Mouse (Mus musculus): ENCODE measurements around the gene Tfap4. TPM values are rescaled to one million over a fixed set of nuclear protein-coding genes. Genes with fewer than 3 reads are reported as not detected.
"Not testable (repeated sequence)": the region's sequence is repeated elsewhere in the genome, so short reads cannot be mapped to it uniquely, and the experiment has no call there.

Gene Tfap4
- total RNA-seq, 2 experiments from 2014 or later, result 31.4 to 69.9 TPM

DNA sequence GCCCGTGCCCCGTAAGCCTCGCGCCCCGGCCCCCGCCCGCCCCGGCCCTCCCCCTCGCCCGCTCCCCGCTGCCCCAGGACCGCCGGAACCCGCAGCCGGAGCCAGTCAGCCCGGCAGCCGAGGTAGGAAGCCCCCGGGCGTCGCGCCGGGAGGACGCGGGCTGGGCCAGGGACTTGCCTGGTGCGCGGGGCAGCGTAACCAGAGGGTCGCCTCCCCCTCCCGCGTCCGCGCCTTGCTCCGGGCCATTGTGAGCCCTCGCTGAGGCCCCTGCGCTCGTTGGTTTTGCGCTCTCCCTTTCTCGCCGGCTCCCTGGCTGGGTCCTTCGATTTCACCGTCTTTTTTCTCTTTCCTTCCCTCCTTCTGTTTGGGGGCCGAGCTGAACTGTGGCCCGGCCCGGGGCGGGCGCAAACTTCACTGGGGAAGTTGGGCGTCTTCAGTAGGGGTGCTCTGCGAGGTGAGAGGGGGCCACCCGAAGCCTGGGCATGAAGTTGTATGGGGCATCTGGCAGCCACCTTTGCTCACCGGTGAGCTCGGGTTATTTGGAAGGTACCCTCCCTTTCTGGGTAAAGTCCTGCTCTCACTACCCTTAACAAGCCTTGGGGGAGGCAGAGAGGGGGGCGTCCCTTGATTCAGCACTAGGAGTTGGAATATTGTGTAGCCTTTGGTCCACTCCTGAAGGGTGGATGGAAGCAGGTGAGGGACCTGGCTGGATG is 35.3 kb upstream of the Tfap4 start:
- 0 out of 2 replicates have a peak, but pooled peaks have one; percentile 6 for ATAC-seq (replicated peaks; ENCODE audit: low FRiP score, low TSS enrichment, poor library complexity, severe bottlenecking)

DNA sequence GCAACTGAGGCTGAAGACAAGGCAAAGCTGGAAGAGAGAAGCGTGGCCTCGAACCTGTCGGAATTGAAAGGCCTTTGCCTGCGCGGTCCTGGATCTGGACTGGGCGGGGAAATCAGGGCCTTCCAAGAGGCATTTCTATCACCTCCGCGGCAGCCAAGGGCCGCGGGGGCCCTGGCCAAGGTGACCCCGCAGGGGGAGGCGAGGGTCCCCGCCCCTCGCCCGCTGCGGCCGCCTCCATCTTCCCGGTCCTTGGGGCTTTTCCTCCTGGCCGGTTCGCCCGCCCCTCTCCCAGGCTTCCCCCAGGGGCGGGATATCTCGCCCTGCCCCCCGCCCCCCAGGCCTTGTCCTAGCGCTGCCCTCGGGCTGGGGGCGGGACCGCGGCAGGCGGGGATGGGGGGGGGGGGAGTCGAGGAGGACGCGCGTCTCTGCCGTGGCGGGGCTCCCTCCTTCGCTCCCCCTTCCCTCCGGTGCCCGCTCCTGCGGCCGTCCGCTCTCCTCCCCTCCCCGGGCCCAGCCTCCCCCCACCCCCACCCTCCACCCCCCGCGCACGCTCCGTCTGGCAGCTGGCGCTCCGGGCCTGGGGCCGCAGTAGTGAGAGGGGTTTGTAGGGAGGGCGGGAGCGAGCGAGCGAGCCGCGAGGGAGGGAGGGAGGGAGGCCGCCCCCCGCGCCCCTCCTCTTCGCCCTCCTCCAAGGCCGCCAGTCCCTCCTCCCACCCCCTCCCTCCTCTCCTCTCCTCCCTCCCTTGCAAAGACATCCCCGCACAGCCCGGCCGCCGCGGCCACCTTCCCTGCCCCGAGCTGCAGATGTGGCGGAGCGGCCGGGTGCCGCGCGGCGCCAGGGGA is 34.5 kb upstream of the Tfap4 start, which contains the start of gene Glis2:
Gene Glis2, plus strand, starts transcription at position 743 of the 843 bp plus-strand sequence.
- ATAC-seq (replicated peaks; ENCODE audit: low FRiP score, low TSS enrichment, poor library complexity, severe bottlenecking), result no peak

DNA sequence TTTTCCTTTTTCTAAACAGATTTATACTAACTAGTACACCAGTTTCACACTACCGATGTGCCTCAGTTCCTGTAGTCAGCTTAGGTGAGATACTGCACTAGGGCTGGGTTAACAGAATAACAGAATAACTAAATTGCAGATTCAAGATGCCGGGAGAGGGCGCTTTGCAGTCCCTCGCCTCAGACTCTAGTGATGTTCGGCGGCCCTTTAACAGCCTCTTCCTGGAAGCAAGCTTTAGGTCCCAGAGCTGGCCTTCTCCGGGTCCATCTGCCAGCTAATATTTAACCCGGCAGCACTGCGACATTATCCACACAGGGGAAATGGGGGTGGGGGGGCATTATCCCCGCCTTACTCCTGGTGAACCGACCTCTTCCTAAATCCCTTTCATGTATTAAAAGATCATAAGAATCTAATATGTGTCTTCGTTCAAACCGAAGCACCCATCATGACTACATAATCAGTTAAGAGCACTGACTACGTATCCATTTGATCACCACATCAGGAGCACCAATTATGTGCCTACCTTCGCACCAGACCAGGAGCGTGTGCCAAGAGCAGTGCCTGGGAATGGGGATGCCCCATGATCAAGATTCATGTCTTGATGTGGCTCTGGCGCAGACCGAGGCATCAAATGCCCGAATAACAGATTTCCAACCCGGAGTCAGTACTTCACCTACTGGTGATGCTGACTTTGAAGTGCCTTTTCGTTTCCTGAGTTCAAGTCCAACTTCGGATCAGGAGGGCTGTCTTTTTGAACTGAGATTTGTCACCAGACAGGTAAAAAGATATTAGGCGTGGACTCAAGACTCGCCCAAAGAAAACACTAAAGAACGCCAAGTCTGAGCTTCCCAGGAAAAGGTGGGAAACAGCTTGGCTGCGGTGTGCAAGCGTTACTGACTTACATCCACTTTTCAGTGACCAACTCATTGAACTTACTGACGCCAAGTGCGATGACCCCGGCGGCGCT is 33.5 kb upstream of the Tfap4 start:
- ATAC-seq (replicated peaks; ENCODE audit: low FRiP score, low TSS enrichment, poor library complexity, severe bottlenecking), result 0 out of 2 replicates have a peak, but pooled peaks have one; percentile 39

DNA sequence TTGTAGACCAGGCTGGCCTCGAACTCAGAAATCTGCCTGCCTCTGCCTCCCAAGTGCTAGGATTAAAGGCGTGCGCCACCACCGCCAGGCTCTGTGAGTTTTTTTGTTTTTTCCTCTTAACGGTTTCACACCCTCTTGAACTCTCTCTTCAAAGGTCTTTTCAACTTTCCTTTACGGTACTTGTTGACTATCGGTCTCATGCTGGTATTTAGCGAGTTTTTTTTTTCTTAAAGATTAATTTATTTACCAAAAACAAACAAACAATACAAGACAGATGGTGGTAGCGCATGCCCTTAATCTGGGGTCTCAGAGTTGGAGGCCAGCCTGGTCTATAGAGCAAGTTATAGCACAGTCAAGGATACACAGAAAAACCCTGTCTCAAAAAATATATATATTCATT is 30.6 kb upstream of the Tfap4 start:
- no peak for ATAC-seq (replicated peaks; ENCODE audit: low FRiP score, low TSS enrichment, poor library complexity, severe bottlenecking)

DNA sequence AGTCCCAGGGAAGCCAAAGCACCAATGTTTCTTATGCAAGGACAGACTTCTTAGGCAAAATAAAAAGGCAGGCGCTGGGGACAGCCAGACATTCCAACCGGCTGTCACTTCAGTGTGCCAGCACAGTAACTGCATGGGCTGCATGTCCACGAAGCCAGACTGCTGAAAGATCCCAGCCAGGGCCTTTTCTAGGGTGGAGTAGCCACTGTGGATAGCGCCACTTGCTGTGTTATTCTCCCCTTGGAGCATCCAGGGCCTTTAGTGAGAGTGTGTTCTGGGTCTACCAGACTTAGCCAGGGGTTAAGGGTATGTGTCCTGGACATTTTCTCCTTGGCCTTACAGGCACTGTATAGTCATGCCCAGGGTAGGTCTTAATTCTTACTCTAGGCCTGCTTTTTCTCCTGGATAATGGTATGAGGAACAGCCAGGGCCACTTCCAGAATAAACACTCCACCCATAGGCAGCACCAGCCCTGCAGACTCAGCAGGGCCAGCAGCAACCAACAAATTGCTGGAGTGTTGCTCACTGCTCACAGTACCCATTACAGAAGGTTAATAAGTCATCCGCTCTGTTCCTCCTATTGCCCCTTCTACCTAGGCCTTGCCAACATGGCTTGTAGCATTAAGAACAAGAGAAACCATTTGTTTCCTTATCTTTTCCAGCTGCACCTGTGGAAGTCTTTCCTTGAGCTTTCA is 28.0 kb upstream of the Tfap4 start:
- ATAC-seq (replicated peaks; ENCODE audit: low FRiP score, low TSS enrichment, poor library complexity, severe bottlenecking), result no peak

DNA sequence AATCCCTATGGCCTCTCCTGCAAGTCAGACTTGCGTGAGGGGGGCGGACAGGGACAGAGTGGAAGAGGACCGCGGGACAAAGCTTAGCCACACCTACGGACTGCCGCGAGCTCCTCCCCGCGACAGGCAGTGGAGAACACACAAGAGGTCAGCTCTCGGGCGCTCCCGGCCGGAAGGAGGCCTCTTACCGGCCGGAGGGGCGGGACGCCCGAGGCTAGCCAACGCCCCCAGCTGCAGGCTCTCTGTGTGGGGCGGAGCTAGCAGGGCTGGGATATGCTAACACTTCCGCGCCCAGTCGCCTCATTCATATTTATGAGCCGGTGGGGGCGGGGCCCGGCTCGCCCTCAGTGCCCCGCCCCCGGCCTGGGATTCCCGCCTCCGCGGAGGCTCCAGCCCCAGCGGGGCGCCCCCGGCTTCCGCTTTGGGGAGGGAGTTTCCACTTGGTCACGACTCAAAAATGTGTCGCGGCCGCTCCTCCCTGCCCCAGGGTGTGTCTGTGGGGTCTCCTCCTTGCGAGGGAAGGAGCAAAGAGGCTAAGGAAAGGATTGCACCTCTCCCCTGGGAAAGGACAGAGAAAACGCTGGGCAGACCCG is 27.0 kb upstream of the Tfap4 start:
- ATAC-seq (replicated peaks; ENCODE audit: low FRiP score, low TSS enrichment, poor library complexity, severe bottlenecking), result peak; percentile 99

DNA sequence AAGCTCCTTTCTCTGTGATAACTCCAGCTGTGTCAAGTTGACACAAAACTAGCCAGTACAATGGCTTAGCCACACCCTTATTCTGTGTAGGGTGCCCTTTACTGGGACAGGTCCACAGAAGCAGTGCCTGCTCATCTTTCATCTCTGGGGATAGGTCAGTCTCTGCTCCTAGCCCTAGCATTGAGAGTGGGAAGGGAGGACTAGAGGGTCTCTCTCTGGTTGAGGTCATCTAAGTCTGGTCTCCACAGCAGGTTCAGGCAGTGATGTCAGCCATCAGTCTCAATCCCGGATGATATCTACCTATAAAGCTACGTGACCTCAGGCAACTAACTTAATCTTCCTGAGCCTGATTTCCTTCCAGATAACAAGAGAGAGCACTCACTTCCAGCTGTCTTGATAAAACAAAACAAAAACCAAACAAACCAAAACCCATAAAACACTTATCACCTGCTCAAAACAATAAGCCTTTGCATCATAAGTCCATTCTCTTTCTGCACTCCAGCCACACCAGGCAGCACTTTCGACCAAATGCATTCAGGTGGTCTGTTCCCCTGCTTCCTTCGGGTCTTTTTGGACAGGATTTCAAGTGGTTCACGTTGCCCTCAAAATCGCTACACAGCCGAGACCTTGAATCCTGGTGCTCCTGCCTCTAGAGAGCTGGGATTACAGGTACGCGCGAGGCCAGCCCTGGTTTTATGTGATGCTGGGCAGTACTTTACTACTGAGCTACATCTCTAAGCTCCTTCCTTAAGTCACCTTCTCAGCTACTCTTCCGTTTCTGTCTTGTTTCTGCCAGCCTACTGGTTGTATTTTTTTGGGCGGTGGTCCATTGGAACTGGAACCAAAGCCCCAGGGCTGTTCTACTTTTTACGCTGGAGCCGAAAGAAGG is 26.2 kb upstream of the Tfap4 start:
- ATAC-seq (replicated peaks; ENCODE audit: low FRiP score, low TSS enrichment, poor library complexity, severe bottlenecking), result peak; percentile 21; the same call in 1 of the 2 replicates

DNA sequence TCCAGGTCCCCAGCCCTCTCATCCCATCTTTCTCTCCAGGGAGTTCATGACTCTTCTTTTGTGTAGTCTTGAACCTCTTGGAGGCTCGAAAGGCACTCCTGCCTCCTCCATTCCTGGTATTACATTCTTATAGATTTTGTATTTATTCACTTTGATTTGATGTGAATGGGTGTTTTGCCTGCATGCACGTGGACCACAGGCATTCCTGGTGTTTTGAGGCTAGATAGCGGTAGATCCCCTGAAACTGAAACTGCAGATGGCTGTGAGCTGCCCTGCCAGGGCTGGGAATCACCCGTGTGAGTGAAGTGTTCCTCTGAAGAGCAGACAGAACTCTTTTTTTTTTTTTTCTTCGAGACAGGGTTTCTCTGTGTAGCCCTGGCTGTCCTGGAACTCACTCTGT is 24.8 kb upstream of the Tfap4 start:
- ATAC-seq (replicated peaks; ENCODE audit: low FRiP score, low TSS enrichment, poor library complexity, severe bottlenecking), result no peak

DNA sequence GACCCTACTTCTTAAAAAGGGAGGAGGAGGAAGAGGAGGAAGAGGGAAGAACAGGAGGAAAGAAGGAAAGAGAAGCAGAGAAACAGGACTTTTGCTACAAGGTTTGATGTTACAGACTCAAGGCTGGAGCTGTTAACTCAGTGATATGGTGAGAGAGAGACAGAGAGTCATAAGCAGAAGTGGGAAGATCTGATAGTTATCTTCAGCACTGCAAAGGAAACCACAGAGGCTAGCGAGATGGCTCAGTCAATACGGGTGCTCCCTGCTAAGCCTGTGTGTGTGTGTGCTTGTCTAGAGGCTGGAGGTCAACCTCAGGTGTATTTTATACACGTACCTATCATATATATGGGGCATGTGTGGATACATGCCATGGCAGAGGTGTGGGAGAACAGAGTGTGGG is 24.2 kb upstream of the Tfap4 start:
- peak; percentile 35; the same call in 1 of the 2 replicates for ATAC-seq (replicated peaks; ENCODE audit: low FRiP score, low TSS enrichment, poor library complexity, severe bottlenecking)

DNA sequence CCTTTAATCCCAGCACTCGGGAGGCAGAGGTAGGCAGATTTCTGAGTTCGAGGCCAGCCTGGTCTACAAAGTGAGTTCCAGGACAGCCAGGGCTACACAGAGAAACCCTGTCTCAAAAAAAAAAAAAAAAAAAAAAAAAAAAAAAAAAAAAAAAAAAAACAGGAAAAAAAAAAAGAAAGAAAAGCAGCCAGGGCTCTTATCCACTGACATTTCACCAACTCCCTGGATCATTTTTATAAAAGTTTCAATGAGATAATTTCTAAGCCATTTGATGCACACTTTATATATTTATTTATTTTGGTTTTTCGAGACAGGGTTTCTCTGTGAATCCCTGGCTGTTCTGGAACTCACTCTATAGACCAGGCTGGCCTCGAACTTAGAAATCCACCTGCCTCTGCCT is 21.5 kb upstream of the Tfap4 start:
- not testable (repeated sequence) for ATAC-seq (replicated peaks; ENCODE audit: low FRiP score, low TSS enrichment, poor library complexity, severe bottlenecking)

DNA sequence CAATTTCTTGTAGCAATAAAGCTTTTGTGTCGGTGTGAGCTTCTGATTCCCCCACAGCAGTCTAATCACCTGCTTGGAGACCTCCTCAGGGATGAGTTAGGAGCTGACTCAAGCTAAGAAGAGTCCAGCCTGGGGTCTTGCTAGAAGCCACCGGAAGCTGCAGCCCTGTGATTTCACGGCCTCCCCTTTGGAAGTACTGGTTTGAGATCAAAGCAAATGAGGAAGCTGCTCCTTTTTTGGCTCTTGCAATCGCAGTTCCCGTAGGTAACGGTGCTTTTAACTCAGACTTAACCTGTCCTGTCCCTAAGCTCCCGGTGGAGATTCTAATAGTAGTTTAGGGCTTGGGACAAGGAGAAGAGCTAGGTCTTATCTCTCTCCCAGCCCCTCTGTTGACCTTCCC is 19.0 kb upstream of the Tfap4 start:
- ATAC-seq (replicated peaks; ENCODE audit: low FRiP score, low TSS enrichment, poor library complexity, severe bottlenecking), result no peak

DNA sequence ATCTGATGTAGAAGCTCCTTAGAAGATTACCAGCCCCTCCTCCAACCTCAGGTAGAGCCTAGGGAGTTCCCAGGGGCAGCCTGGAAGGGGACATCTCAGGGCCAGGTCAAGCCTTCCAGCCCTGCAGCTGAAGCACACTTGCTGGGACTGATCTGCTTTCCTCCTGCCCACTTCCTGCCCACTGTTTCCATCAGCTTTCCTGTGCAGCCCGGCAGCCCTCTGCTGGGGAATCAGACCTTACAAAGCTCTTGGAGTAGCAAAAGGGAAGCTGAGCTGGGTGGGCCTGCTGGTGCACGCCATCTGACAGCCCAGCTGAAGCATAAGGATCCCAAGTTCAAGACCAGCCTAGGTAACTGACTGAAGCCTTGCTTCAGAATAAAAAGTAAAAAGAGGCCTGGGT is 17.2 kb upstream of the Tfap4 start:
- no peak for ATAC-seq (replicated peaks; ENCODE audit: low FRiP score, low TSS enrichment, poor library complexity, severe bottlenecking)

DNA sequence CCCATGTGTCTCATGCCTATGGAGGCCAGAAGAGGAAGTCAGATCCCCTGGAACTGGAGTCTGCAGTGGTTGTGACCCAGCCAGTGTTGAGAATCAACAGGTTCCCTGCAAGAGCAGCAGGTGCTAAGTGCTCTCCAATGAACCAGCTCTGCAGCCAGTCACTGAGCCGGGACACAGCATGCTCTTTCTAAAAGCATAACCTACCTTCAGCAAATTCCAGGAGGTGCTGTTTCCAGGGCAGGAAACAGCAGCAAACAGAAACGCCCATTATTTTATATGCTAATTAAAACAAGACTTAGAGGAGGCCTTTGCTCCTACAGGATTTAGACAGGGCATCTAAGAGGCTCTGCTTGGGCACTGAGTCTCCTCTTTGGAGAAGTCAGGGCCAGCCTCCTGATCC is 16.4 kb upstream of the Tfap4 start:
- no peak for ATAC-seq (replicated peaks; ENCODE audit: low FRiP score, low TSS enrichment, poor library complexity, severe bottlenecking)

DNA sequence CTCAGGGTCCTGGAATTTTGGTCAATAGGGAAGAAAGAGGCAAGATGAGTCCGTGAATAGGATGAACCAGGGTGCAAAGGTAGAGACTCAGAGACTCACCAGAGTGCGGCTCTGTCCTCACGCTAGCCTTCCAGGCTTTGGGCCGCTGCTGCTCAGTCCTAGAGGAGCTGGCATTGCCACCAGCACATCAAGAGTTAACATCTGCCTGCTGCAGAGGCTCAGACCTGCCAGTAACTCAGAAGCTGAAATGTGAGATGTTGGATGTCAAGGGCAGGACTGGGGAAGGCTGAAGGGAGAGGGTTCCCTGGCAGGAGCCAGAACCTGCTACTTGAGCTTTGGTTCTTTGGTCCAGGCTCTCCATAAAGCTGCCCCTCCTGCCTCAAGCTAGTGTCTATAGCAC is 11.1 kb upstream of the Tfap4 start:
- no peak for ATAC-seq (replicated peaks; ENCODE audit: low FRiP score, low TSS enrichment, poor library complexity, severe bottlenecking)

DNA sequence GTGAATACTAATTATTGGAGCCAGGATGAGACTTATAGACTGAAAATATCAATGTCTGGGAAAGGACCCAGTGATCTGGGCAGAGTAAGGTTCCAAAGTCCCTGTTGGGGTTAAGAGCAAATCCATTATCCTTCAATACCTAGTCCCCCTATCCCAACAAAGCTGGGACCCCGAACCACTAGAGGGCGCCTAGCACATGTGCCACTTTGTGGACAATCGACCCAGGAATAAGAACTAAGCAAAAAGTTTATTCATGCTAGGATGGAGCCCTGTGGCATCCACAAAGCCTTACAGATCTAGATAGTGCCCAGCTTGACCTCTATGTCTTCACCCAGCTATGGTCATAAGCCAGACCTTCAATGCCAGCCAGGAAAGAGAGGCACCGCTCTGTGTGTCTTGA is 8.3 kb upstream of the Tfap4 start:
- peak; percentile 82 for ATAC-seq (replicated peaks; ENCODE audit: low FRiP score, low TSS enrichment, poor library complexity, severe bottlenecking)

DNA sequence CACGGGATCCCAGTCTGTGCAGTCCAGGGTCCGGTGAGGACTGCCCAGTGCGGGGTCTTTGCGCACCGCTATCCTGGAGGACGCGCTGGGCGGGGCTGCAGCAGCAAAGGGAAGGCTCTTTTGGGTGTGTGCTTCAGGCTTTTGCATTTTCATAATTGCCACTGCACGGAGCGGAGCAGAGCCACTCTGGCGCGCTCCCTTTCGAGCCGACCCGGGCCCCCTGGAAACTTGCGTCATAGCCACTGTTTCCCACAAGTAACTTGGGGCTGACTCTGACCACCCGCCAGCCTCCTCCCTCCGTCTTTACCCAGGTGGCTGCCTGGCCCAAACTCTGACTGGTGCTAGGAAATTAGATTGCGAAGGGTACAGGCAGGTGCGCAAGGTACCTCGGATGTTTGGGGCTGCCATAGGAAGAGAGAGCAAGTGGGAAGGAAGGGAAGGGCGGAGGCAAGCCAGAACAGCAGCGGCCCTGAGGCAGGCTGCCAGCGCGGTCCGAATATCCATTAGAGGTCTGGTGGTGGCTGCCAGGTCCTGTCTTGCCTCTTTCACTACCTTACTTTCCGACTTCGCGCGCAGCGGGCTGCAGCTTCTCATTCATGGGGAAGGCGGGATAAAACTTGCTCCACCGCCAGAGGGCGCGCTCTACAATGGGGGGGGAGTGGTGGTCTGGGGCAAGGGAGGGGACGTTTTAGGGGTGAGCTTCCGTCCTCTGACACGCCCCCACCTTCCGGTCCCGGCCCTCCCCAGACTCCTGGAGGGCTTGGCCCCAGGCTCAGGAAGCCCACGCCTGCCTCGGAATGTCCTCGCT is 695 bp upstream of the Tfap4 start:
- peak; percentile 11 for ATAC-seq (replicated peaks; ENCODE audit: low FRiP score, low TSS enrichment, poor library complexity, severe bottlenecking)

Data from megakaryocyte-erythroid progenitor cell, adult 5-6 weeks (primary cell).